Comparison of ENCODE assay signal across 12 mouse cellular contexts in genomic region chr9:56503621-56504500, GRCm38 (mm10).
DNase-seq lines count a peak whose midpoint lies in the region; ATAC-seq lines count a peak whose summit lies in the region.
"Had no signal": no experiment of that assay in that cellular context is flagged by ENCODE, and none has a peak within 500 bp of the region (broad histone marks: within the 10 kb centered on the region; RNA-seq: fewer than 3 reads in every experiment).

No protein-coding gene starts in this region.

- peaks cover 94% of the 10 kb centered on the region for H3K4me1 ChIP-seq in kidney, embryonic 15.5 days
- peaks cover 39% of the 10 kb centered on the region for H3K4me1 ChIP-seq in brown adipose tissue, adult 24 weeks (ENCODE audit: control insufficient read depth, insufficient read depth, insufficient read length, low read length)
- H3K4me1 ChIP-seq in heart, embryonic 16.5 days (ENCODE audit: control insufficient read depth, insufficient read depth, low read length) = peaks cover 71% of the 10 kb centered on the region

- H3K27me3 ChIP-seq in kidney, embryonic 15.5 days = no peaks in the 10 kb centered on the region
- no peaks in the 10 kb centered on the region for H3K27me3 ChIP-seq in heart, embryonic 16.5 days (ENCODE audit: control insufficient read depth, insufficient read depth, low read length)
- H3K27me3 ChIP-seq: forebrain, embryonic 13.5 days had no signal

- no peak overlapping the region for H3K9ac ChIP-seq in kidney, embryonic 15.5 days
- 0 out of 2 replicates have a peak overlapping the region, but pooled peaks have one; percentile 22 for H3K9ac ChIP-seq in heart, embryonic 16.5 days (ENCODE audit: low read length)
- H3K9ac ChIP-seq: forebrain, embryonic 13.5 days had no signal

- intact Hi-C loops in left cerebral cortex, postnatal 14 days (cut with DNase I) = no loop called here

- no peak for DNase-seq in kidney, adult 11 months
- DNase-seq in 3T3-L1 (ENCODE audit: low read depth, low spot score) = peak; percentile 37
- no peak for DNase-seq in layer of hippocampus, adult 11-12 months (ENCODE audit: low spot score)
- DNase-seq in left cerebral cortex, postnatal 14 days (ENCODE audit: low spot score in 2 of 2) = no peak
- DNase-seq: thymus, postnatal 14 days had no signal

- no peaks in the 10 kb centered on the region for H3K36me3 ChIP-seq in kidney, embryonic 15.5 days
- no peaks in the 10 kb centered on the region for H3K36me3 ChIP-seq in heart, embryonic 16.5 days (ENCODE audit: control insufficient read depth, insufficient read depth)

- no peak for ATAC-seq in kidney, embryonic 15.5 days (replicated peaks; ENCODE audit: low FRiP score)
- ATAC-seq in heart, embryonic 16.5 days (replicated peaks; ENCODE audit: extremely low read depth, insufficient read depth, low FRiP score) = no peak
- no peak for ATAC-seq in monocyte, adult 5-6 weeks (replicated peaks; ENCODE audit: insufficient number of reproducible peaks, low FRiP score, low TSS enrichment, poor library complexity, severe bottlenecking)
- ATAC-seq: activated CD4-positive, CD25-positive, alpha-beta regulatory T cell, adult 4 months; forebrain, embryonic 13.5 days had no signal

- no peaks in the 10 kb centered on the region for H3K9me3 ChIP-seq in kidney, embryonic 15.5 days (replicated peaks)
- H3K9me3 ChIP-seq in heart, embryonic 16.5 days (replicated peaks; ENCODE audit: control insufficient read depth, low read length) = no peaks in the 10 kb centered on the region
- H3K9me3 ChIP-seq: forebrain, embryonic 13.5 days had no signal

- H3K4me3 ChIP-seq in kidney, embryonic 15.5 days (replicated peaks) = no peak overlapping the region
- H3K4me3 ChIP-seq in brown adipose tissue, adult 24 weeks (ENCODE audit: insufficient read depth, low read depth, low read length) = no peak overlapping the region
- no peak overlapping the region for H3K4me3 ChIP-seq in heart, embryonic 16.5 days (ENCODE audit: low read length)
- H3K4me3 ChIP-seq: forebrain, embryonic 13.5 days had no signal

- 0 out of 2 replicates have a peak overlapping the region, but pooled peaks have one; percentile 5 for H3K4me2 ChIP-seq in kidney, embryonic 15.5 days
- no peak overlapping the region for H3K4me2 ChIP-seq in heart, embryonic 16.5 days (ENCODE audit: low read depth, low read length)
- H3K4me2 ChIP-seq: forebrain, embryonic 13.5 days; midbrain, embryonic 11.5 days had no signal

- 60% methylated on average over 7 of the region's 7 CpGs for WGBS in kidney, embryonic 15.5 days
- WGBS in heart, embryonic 16.5 days = 52% methylated on average over 7 of the region's 7 CpGs

- H3K27ac ChIP-seq in kidney, embryonic 15.5 days = peak overlapping the region; percentile 98
- peak overlapping the region; percentile 80 for H3K27ac ChIP-seq in brown adipose tissue, adult 24 weeks (replicated peaks; ENCODE audit: low read depth, low read length)
- H3K27ac ChIP-seq in heart, embryonic 16.5 days (ENCODE audit: low read length) = peak overlapping the region; percentile 100
- H3K27ac ChIP-seq: forebrain, embryonic 13.5 days had no signal
